Mouse (Mus musculus): Measurements from ENCODE around the gene Dnah2.

- no peak for TF ChIP-seq POLR2A (IDR thresholded peaks at IDR 0.05; ENCODE audit: borderline replicate concordance, control insufficient read depth, low read depth, low read length)
- no peak for TF ChIP-seq CTCF (IDR thresholded peaks at IDR 0.05; ENCODE audit: control insufficient read depth, insufficient read depth, low read length)
Observed at GRCm38 (mm10) chr11:69459883-69460282, 89.0 kb downstream of the Dnah2 start.
